Mouse (Mus musculus): ENCODE measurements at regions not wholly inside any gene's neighbourhood (a gene's known extent, or its start where the extent isn't known, plus 50 kb on each side); places are given as distances from the start of the nearest gene placed in this dataset.

DNA sequence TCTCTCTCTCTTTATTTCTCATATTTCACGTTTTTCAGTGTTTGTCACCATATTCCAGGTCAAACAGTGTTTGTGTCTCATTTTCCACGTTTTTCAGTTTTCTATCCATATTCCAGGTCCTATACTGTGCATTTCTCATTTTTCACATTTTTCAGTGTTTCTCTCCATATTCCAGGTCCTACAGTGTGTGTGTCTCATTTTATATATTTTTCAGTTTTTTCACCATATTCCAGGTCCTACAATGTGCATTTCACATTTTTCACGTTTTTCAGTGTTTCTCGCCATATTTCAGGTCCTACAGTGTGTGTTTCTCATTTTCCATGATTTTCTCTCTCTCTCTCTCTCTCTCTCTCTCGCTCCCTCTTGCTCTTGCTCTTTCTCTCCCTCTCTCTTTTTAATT lies 391.9 kb upstream of the Nbea start:
- no peak for TF ChIP-seq TBP (IDR thresholded peaks at IDR 0.05; ENCODE audit: low read depth, low read length)
- no peak for TF ChIP-seq CTCF (IDR thresholded peaks at IDR 0.05 in 2 of 3, conservative IDR thresholded peaks at IDR 0.05 in 1 of 3; ENCODE audit: control insufficient read depth in 1 of 3, insufficient read depth in 1 of 3, low read depth in 2 of 3, low read length in 3 of 3, poor library complexity in 1 of 3, severe bottlenecking in 1 of 3)
- no peak for TF ChIP-seq POLR2A (IDR thresholded peaks at IDR 0.05; ENCODE audit: control insufficient read depth in 1 of 2, insufficient read depth in 1 of 2, low read depth in 1 of 2, low read length in 2 of 2, poor library complexity in 1 of 2)
- TF ChIP-seq CHD1 (IDR thresholded peaks at IDR 0.05; ENCODE audit: low read depth, low read length) = no peak
- no peak for TF ChIP-seq MEF2A (IDR thresholded peaks at IDR 0.05; ENCODE audit: extremely low read depth, insufficient replicate concordance, low read depth, low read length, poor library complexity, severe bottlenecking)
